Mouse (Mus musculus): ENCODE data around the gene Gm10037.
"Not testable (repeated sequence)": the region's sequence is repeated elsewhere in the genome, so short reads cannot be mapped to it uniquely, and the experiment has no call there.

Gm10037 gene

DNA sequence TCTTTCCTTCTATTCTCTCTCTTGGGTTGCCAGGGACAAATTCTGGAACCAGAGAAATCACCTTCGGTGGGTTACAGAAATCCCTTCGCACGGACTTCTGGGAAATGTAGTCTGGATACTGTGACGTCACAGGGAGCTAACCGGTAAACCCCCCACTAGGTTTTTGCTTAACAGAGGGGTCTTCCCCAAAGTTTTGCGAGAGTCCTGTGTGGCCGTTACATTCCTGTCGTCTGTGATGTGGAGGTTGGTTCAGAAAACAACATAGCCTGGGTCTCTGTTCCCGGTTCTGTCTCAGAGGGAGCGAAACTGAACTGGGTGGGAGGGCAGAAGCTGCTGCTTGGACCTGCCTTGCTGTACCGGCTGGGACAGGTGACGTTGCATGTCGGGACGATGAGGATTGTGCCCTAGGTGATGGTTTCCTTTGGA lies at the start of gene Gm10037:
TSS of gene Gm10037 (plus strand) at position 196 of the 426 bp plus-strand sequence.
- DNase-seq, result peak; percentile 73 to 81

DNA sequence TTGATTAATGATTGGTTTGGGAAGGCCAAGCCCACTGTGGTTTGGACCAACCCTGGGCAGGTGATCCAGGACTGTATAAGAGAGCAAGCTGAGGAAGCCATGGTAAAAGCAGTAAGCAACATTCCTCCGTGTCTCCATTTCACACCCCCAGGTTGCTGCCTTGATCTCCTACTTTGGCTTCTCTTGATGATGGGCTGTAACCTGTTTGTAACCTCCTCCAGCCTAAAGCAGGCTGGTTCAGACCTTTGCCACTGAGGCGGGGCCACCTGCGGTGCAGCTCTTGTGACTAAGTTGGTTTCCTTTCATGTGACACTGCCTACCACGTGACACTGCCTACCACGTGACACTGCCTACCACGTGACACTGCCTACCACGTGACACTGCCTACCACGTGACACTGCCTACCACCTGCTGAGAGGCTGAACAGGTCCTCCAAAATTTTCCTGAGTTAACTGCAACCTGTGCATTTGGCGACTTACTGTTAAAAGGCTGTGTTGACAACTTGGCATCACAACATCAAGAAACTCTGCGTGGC lies 38.9 kb upstream of the Gm10037 start:
- no peak for DNase-seq

DNA sequence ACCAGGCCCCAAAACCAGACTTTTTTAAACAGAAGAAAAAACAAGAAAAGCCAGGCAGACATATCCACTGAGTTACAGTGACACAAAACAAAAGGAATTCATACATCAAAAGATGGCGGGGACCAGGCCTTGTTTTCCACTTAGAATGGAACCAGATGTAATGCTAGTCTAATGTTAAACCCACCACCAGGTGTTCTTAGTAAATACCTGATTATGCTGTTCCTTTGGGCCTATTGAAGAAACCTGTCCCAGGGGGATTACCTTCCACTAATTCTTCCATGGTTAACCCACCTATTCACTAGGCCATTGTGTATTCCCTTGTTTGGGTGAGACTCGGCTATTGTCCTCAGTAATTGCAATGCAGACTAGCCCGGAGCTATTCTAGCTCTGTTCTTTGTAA lies 32.3 kb upstream of the Gm10037 start:
- no peak for DNase-seq

- not testable (repeated sequence) for DNase-seq
These were observed 31.8 kb upstream of the Gm10037 start for GRCm38 (mm10) chr13:67799151-67799550.

DNA sequence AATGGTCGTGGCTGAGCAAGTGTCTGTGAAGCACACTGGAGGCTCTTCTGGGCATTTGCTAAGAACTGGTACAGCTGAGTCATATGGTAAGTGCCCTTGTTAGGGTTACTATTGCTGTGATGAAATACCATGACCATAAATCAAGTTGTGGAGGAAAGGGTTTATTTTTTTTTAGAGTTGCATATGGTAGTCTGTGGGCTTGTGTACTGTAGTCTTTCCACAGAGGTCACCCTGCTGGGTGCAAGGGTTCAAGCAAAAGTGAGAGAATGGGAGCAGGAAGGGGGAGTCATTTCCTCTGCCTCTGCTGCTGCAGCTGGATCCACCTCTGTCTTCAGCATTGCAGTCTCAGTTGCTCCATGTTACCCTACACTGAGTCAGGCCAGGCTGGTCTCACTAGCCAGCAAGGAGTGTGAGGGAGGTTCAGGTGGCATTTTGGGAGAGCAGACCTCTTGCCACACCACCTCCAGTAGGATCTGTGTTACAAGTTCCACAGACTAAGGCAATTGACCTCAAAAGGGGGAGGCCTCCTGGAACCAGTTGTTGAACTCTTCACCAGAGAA lies 19.2 kb upstream of the Gm10037 start:
- DNase-seq, result no peak

GRCm38 (mm10) chr13:67812961-67813709 lies 17.8 kb upstream of the Gm10037 start:
- no peak for DNase-seq

DNA sequence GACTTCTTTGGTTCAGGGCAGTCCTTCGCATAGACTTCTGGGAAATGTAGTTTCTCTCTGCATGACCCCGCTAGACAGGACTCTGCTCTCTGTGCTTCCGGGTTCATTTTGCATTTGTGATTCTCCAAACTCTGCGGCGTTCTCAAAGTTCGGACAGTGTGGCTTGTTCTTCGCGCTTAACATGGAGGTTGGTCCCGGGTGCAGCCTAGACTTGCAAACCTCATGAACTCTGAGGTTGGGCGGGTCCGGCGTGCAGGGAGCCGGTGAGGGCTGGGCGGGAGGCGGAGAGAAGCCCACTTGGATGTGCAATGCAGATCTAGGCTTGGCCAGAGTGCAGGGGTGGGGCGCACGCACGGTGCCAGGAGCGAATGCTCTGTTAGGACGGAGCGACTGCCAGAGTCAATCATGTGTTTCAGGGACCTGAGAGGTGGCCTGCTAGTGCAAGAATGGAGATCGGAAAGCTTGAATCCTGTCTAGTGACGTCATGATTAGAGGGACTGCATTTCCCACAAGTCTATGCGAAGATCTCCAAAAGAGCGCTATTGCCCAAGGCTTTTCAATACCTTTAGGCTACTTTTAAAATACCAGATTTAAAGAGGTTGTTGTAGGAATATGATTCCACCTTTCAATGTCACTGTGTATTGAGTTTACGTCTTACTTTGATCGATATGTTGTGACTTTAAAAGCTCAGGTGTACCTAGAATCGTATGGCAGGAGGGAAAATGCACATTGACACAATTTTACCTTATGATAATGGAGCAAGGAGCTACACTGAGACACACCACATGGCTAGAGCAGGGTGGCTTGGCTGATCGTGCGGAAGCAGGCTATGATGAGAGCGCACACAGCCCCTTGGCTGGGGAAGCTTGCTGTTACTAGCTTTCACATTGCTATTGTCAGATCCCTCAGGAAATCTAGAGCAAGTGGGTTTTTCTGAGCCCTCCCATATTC lies 16.9 kb upstream of the Gm10037 start, which contains the start of gene Zfp273:
TSS of gene Zfp273 (plus strand) at position 31 of the 951 bp plus-strand sequence.
- DNase-seq, result peak; percentile 80 to 91

- no peak for DNase-seq
These were observed 12.3 kb upstream of the Gm10037 start for GRCm38 (mm10) chr13:67818636-67819035.

- DNase-seq, result not testable (repeated sequence)
These were observed 2.2 kb downstream of the Gm10037 start for GRCm38 (mm10) chr13:67833137-67833536.

DNA sequence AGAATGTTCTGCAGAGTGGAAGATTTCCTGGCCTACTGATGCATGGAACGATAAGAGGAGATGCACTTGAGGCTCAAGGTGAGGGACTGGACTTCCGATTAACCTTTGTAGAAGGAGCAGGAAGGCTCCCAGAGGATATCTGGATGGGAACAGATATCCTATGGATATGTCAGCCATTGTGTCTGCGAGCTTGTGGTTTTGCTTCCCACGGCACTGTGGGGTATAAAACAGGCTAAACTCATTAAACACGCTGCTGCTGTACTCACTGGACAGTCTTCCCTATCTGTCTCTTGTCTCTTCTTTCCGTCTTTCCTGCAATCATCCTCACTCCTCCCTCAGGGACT lies 12.8 kb downstream of the Gm10037 start:
- no peak for DNase-seq

- peak; percentile 47 to 71 for DNase-seq
These were observed 13.4 kb downstream of the Gm10037 start for GRCm38 (mm10) chr13:67844119-67844852.

DNA sequence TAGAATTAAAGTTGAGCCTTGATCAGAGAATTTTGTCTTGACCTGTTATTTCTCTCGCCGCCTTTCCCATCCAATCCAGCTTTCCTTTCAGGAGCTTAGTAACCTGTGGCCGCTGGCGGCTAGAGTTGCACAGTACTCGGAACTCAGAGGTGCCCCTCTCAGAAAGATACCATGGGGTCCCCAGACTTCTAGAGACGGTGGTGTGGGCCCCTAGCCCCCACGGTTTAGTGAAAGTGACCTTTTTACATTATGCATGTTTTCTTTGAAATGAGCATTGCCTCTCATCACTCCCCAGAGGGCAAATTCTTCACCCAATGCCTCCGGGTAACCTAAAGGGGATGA lies 13.9 kb downstream of the Gm10037 start:
- no peak for DNase-seq

DNA sequence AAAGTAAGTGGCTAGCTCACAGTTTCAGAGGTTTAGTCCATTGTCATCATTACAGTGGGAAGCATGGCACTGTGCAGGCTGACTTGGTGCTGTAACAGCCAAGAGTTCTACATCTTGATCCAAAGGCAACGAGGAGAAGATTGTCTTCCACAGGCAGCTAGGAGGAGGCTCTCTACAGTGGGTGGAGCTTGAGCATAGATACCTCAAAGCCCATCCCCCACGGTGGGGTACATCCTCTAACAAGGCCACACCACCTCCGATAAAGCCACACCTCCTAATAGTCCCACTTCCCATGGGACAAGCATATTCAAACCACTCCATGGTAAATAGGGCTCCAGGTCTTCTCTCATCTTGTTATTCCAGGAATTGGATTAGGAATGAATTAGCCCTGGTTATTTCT lies 19.5 kb downstream of the Gm10037 start:
- DNase-seq, result no peak

- no peak for DNase-seq
These were observed 22.2 kb downstream of the Gm10037 start for GRCm38 (mm10) chr13:67853130-67853529.

GRCm38 (mm10) chr13:67853983-67854382 lies 23.1 kb downstream of the Gm10037 start:
- no peak for DNase-seq

- DNase-seq, result no peak
These were observed 26.4 kb downstream of the Gm10037 start for GRCm38 (mm10) chr13:67857317-67857716.

DNA sequence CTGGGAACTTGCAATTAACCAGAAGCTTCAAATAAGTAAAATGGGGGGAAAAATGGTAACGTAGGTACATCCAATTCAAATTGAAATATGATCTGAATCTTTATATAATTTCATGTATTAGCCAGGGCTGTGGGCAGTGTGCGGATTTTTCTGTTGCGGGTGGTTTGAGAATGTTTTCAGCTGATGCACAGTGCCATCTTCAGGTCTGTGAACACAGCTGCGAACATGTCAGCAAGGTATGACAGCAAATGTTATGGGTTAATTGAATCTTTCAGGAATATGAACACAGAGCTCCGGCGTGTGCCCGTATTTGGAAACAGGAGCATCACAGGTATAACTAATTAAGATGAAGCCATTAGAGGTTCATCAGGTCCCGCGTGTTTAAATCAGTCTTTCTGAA lies 31.6 kb downstream of the Gm10037 start:
- DNase-seq, result no peak

GRCm38 (mm10) chr13:67863026-67863425 lies 32.1 kb downstream of the Gm10037 start, which contains the start of gene BC048507:
Gene BC048507 (plus strand): TSS chr13:67863326.
- DNase-seq, result no peak

GRCm38 (mm10) chr13:67864764-67865350 lies 34.0 kb downstream of the Gm10037 start:
- DNase-seq, result no peak

DNA sequence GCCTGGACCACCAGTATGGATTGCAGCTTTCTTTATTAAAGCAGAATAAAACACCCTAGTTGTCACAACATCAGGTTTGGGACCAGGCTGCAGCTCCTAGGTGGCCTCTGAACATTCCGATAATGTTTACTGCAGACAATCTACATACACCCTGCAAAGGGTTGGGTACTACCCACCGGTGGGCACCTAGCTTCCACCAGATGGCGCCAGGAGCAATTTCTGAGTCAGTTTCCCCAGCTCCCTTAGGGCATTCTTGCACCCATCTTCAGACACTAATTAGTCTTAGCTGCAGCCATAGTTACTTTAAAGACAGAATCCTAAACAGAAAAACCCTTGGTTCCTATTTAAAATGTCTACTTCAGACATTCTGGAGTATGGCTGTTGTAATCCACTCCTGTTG lies 37.0 kb downstream of the Gm10037 start:
- peak in 1 of 2 experiments; percentile 36 for DNase-seq

GRCm38 (mm10) chr13:67876049-67876698 lies 45.3 kb downstream of the Gm10037 start:
- DNase-seq, result not testable (repeated sequence)

Measured in kidney, postnatal 36 days (tissue).